Mouse (Mus musculus) forebrain, embryonic 14.5 days (tissue): Measurements from ENCODE around the gene Gm11214. TPM values are rescaled to one million over a fixed set of nuclear protein-coding genes. Genes with fewer than 3 reads are reported as not detected.

Experiments
- ATAC-seq: fragments of 200-750 bp; cut with Nextera tagmentation; 2 replicates; pipeline ENCODE4 v1.8.0; 2017; ENCODE audit warnings: mild to moderate bottlenecking, moderate library complexity
- DNase-seq: peaks from one replicate; pipeline ENCODE4 v3.0.0-alpha.2; 2015; ENCODE audit warnings: low spot score
- H3K27ac ChIP-seq: fragments of 300-500 bp; sonication (generic); 2 replicates; pipeline ENCODE4 v1.5.1; 2014; ENCODE audit warnings: low read depth, mild to moderate bottlenecking, control low read depth, low read length, moderate library complexity
- H3K27me3 ChIP-seq: fragments of 300-500 bp; sonication (generic); replicated peaks from 2 replicates; pipeline ENCODE4 v1.6.1; 2014; ENCODE audit warnings: low read length, control low read depth, mixed read lengths; ENCODE audit not compliant: control insufficient read depth, insufficient read depth
- H3K36me3 ChIP-seq: fragments of 300-500 bp; sonication (generic); 2 replicates; pipeline ENCODE4 v1.6.1; 2014; ENCODE audit warnings: low read length, control low read depth; ENCODE audit not compliant: control insufficient read depth, insufficient read depth
- H3K4me1 ChIP-seq: fragments of 300-500 bp; sonication (generic); 2 replicates; pipeline ENCODE4 v1.6.1; 2014; ENCODE audit warnings: antibody characterized with exemption, low read length, control low read depth; ENCODE audit not compliant: control insufficient read depth, insufficient read depth
- H3K4me2 ChIP-seq: fragments of 300-500 bp; sonication (generic); 2 replicates; pipeline ENCODE4 v1.6.1; 2014; ENCODE audit warnings: mild to moderate bottlenecking, control low read depth, low read length
- H3K4me3 ChIP-seq: fragments of 300-500 bp; sonication (generic); 2 replicates; pipeline ENCODE4 v1.5.1; 2014; ENCODE audit warnings: low read depth, low read length, control low read depth
- H3K9ac ChIP-seq: fragments of 300-500 bp; sonication (generic); 2 replicates; pipeline ENCODE4 v1.6.1; 2014; ENCODE audit warnings: mild to moderate bottlenecking, low read length, control low read depth, moderate library complexity
- H3K9me3 ChIP-seq: fragments of 300-500 bp; sonication (generic); replicated peaks from 2 replicates; pipeline ENCODE4 v1.6.1; 2016; ENCODE audit warnings: low read length, control low read depth, mixed read lengths; ENCODE audit not compliant: control insufficient read depth
- WGBS: fragments of 180-500 bp; shearing (Covaris S2); extraction: QIAGEN DNeasy Blood & Tissue Kit; methylation state at CpG from one replicate; pipeline ENCODE4 v1.1.7; 2014; 5-methylcytosine and 5-hydroxymethylcytosine counted together
- polyA plus RNA-seq: library from polyadenylated mRNA; unstranded; fragments of >200 nt; fragmentation: Nextera tagmentation; extraction: Ambion mirVana; gene quantifications from 2 replicates; pipeline ENCODE4 v1.2.1, GENCODE M21; 2014

The Gm11214 gene
- polyA plus RNA-seq, 1 experiment from 2014 or later = not detected

DNA sequence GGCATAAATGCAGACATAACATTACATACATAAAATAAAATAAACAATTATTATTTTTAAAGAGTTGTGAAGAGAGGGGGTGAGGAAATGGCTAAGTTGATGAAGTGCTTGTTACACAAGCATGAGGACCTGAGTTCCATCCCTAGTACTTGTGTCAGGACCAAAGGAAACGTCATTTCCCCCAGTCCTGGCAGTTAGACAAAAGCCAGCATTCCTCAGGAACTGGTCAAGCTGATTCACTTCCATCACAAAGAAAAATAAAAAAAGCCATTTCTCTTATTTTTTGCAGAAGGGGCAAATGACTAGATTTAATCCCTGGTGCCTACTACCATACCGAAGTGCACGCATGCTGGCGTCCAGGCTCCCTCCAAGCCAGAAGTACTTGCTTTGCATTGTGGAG lies 33.7 kb upstream of the Gm11214 start:
- H3K4me2 ChIP-seq = no peak overlapping the region
- H3K4me1 ChIP-seq = no peaks in the 10 kb centered on the region
- H3K4me3 ChIP-seq = no peak overlapping the region
- 92% methylated on average over 4 of the region's 4 CpGs for WGBS
- DNase-seq (no peak), ATAC-seq (no peak)
- no peaks in the 10 kb centered on the region for H3K9me3 ChIP-seq
- H3K27ac ChIP-seq = no peak overlapping the region
- H3K9ac ChIP-seq = no peak overlapping the region
- no peaks in the 10 kb centered on the region for H3K36me3 ChIP-seq
- H3K27me3 ChIP-seq = no peaks in the 10 kb centered on the region

DNA sequence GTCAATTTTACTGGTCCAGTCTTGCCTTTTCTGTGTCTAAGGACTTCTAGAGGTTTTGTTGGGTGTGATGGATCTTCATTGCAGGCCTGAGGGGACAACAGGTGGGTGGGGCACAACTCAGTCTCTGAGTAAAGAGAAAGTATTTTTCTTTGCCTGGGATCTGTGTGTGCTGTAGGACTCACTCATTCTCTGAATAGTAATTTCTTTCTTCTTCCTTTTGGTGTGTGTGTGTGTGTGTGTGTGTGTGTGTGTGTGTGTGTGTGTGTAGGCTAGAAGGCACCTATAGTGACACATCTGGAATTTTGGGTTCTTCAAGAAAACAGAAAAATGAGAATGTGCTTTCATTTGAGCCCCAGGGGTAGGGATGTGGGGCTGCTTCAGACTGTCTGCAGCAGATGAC lies 29.2 kb upstream of the Gm11214 start:
- no peak overlapping the region for H3K9ac ChIP-seq
- H3K36me3 ChIP-seq = no peaks in the 10 kb centered on the region
- no peaks in the 10 kb centered on the region for H3K9me3 ChIP-seq
- H3K27ac ChIP-seq = no peak overlapping the region
- no peak overlapping the region for H3K4me3 ChIP-seq
- no peaks in the 10 kb centered on the region for H3K27me3 ChIP-seq
- ATAC-seq (no peak), DNase-seq (no peak)
- no peak overlapping the region for H3K4me2 ChIP-seq
- H3K4me1 ChIP-seq = no peaks in the 10 kb centered on the region

DNA sequence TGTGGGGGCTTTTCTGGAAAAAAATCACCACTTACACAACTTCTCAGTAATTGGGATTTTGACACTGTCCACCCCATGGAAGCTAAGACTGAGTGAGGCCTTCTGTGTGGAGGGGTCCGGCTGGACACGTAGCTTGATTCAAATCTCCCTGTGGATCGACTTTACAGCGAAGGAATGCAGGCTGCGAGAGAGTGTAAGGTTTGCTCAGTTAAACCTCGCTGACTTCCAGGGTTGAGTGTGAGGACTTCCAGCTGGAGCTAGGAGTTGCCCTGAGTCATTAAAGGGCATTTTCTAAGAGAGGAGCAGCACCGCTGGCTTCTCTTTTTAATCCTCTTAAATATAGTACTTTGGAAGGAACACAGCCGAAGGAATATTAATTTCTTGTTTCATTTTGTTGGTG lies 24.2 kb upstream of the Gm11214 start:
- Histone ChIP-seq H3K27me3 (no peaks in the 10 kb centered on the region), H3K36me3 (no peaks in the 10 kb centered on the region), H3K4me3 (no peak overlapping the region), H3K4me1 (no peaks in the 10 kb centered on the region), H3K9me3 (no peaks in the 10 kb centered on the region), H3K4me2 (no peak overlapping the region), H3K9ac (no peak overlapping the region), H3K27ac (no peak overlapping the region)
- 85% methylated on average over 8 of the region's 8 CpGs for WGBS
- ATAC-seq (no peak), DNase-seq (no peak)

GRCm38 (mm10) chr4:63686157-63686556 lies 23.0 kb upstream of the Gm11214 start:
- no peaks in the 10 kb centered on the region for H3K9me3 ChIP-seq
- H3K4me1 ChIP-seq = no peaks in the 10 kb centered on the region
- H3K27ac ChIP-seq = no peak overlapping the region
- H3K4me2 ChIP-seq = no peak overlapping the region
- no peak overlapping the region for H3K9ac ChIP-seq
- H3K4me3 ChIP-seq = no peak overlapping the region
- no peak for ATAC-seq
- DNase-seq = peak; percentile 25
- no peaks in the 10 kb centered on the region for H3K36me3 ChIP-seq
- H3K27me3 ChIP-seq = no peaks in the 10 kb centered on the region

DNA sequence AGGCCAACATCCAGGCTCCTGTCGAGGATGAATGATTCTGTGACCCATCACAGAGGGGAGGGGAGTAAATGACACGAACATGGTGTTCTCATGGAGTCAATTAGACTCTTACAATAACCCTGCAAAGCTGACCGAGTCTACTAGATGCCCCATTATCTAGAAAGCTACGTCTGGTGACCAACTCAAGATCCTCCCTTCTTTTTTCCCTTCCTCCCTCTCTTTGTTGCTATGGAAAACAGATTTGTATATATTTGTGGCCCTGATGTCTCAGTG lies 22.0 kb upstream of the Gm11214 start:
- Histone ChIP-seq H3K4me1 (no peaks in the 10 kb centered on the region), H3K27me3 (no peaks in the 10 kb centered on the region), H3K9ac (no peak overlapping the region), H3K27ac (no peak overlapping the region), H3K36me3 (no peaks in the 10 kb centered on the region), H3K4me3 (no peak overlapping the region), H3K4me2 (no peak overlapping the region), H3K9me3 (no peaks in the 10 kb centered on the region)
- 67% methylated on average over 4 of the region's 4 CpGs for WGBS
- DNase-seq = no peak
- ATAC-seq = no peak

DNA sequence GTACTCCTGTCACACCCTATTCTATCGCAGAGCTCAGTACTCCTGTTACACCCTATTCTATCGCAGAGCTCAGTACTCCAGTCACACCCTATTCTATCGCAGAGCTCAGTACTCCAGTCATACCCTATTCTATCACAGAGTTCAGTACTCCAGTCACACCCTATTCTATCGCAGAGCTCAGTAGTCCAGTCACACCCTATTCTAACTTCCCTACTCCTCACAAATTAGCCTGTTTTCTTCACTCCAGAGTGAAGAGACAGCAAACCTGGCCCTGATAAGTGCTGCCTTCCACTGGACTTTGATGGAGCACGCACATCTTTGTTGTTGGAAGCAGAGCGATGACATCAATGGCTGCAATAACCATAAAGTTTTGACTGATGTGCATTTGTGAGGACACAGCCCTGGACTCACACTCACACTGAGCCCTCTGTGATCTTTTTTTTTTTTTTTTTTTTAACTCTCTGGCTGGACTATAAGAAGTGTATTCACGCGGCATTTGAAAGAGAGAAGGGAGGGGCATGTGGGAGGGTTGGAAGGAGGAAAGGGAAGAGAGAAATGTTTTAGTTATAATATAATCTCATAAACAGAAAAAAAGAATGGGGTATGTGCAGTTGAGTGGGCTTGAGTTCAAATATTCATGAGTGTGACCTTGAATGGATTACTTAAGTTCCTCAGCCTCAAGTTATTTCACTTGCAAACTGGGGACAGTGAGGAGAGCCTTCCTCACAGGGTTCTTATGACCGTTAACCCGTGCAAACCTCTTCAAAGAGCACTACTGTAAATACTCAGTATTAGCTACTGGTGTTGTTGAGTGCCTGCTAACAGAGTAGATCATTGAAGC lies 21.5 kb upstream of the Gm11214 start:
- no peaks in the 10 kb centered on the region for H3K27me3 ChIP-seq
- no peaks in the 10 kb centered on the region for H3K9me3 ChIP-seq
- H3K4me2 ChIP-seq = no peak overlapping the region
- no peaks in the 10 kb centered on the region for H3K4me1 ChIP-seq
- H3K4me3 ChIP-seq = no peak overlapping the region
- DNase-seq = no peak
- no peaks in the 10 kb centered on the region for H3K36me3 ChIP-seq
- no peak overlapping the region for H3K27ac ChIP-seq
- WGBS = 88% methylated on average over 10 of the region's 10 CpGs
- ATAC-seq = no peak
- H3K9ac ChIP-seq = no peak overlapping the region

- Histone ChIP-seq H3K27me3 (no peaks in the 10 kb centered on the region), H3K9me3 (no peaks in the 10 kb centered on the region), H3K4me2 (no peak overlapping the region), H3K27ac (no peak overlapping the region), H3K36me3 (no peaks in the 10 kb centered on the region), H3K9ac (no peak overlapping the region), H3K4me3 (no peak overlapping the region), H3K4me1 (no peaks in the 10 kb centered on the region)
- DNase-seq (peak; percentile 47), ATAC-seq (no peak)
- WGBS = 84% methylated on average over 6 of the region's 6 CpGs
Observed at GRCm38 (mm10) chr4:63683716-63684115, 20.5 kb upstream of the Gm11214 start.

GRCm38 (mm10) chr4:63683056-63683455 lies 19.9 kb upstream of the Gm11214 start:
- Histone ChIP-seq H3K9ac (no peak overlapping the region), H3K36me3 (no peaks in the 10 kb centered on the region), H3K27me3 (no peaks in the 10 kb centered on the region), H3K4me1 (no peaks in the 10 kb centered on the region), H3K4me3 (no peak overlapping the region), H3K27ac (no peak overlapping the region), H3K4me2 (no peak overlapping the region), H3K9me3 (no peaks in the 10 kb centered on the region)
- ATAC-seq (no peak), DNase-seq (no peak)
- 86% methylated on average over 11 of the region's 11 CpGs for WGBS

GRCm38 (mm10) chr4:63682441-63682840 lies 19.3 kb upstream of the Gm11214 start:
- Histone ChIP-seq H3K36me3 (no peaks in the 10 kb centered on the region), H3K27ac (no peak overlapping the region), H3K9me3 (no peaks in the 10 kb centered on the region), H3K4me2 (no peak overlapping the region), H3K4me3 (no peak overlapping the region), H3K9ac (no peak overlapping the region), H3K4me1 (no peaks in the 10 kb centered on the region), H3K27me3 (no peaks in the 10 kb centered on the region)
- WGBS = 90% methylated on average over 2 of the region's 2 CpGs
- no peak for ATAC-seq
- DNase-seq = no peak
